Mouse (Mus musculus): ENCODE results near the gene Ccn2. TPM values are rescaled to one million over a fixed set of nuclear protein-coding genes. Genes with fewer than 3 reads are reported as not detected.
A peak's percentile ranks its signal among the peaks of the same experiment; 100 is the strongest.

Ccn2 gene
- polyA plus RNA-seq, 1 experiment from 2014 or later, result 15.1 TPM

- 81% methylated on average over 9 of the region's 9 CpGs for WGBS
These were observed 6.0 kb upstream of the Ccn2 start for GRCm38 (mm10) chr10:24589238-24589637.

GRCm38 (mm10) chr10:24590546-24590945 is 4.7 kb upstream of the Ccn2 start:
- Histone ChIP-seq H3K9ac (ENCODE audit: low read length) (no peak overlapping the region), H3K27me3 (ENCODE audit: control insufficient read depth, insufficient read depth, low read depth, low read length) (no peaks in the 10 kb centered on the region), H3K36me3 (ENCODE audit: control insufficient read depth, insufficient read depth, low read length) (no peaks in the 10 kb centered on the region), H3K27ac (ENCODE audit: low read length) (no peak overlapping the region), H3K4me2 (ENCODE audit: low read depth, low read length) (no peak overlapping the region), H3K4me3 (ENCODE audit: low read length) (no peak overlapping the region), H3K4me1 (replicated peaks; ENCODE audit: control insufficient read depth, insufficient read depth, low read length) (peaks cover 27% of the 10 kb centered on the region), H3K9me3 (ENCODE audit: control insufficient read depth, low read length) (no peaks in the 10 kb centered on the region)
- 71% methylated on average over 4 of the region's 4 CpGs for WGBS
- ATAC-seq (ENCODE audit: low read depth), result no peak

More at GRCm38 (mm10) chr10:24589238-24589637, 6.0 kb upstream of the Ccn2 start:
- peaks cover 22% of the 10 kb centered on the region for H3K4me1 ChIP-seq (replicated peaks; ENCODE audit: control insufficient read depth, insufficient read depth, low read length)
- H3K27me3 ChIP-seq (ENCODE audit: control insufficient read depth, insufficient read depth, low read depth, low read length), result no peaks in the 10 kb centered on the region
- H3K4me2 ChIP-seq (ENCODE audit: low read depth, low read length), result no peak overlapping the region
- H3K36me3 ChIP-seq (ENCODE audit: control insufficient read depth, insufficient read depth, low read length), result no peaks in the 10 kb centered on the region
- no peak overlapping the region for H3K4me3 ChIP-seq (ENCODE audit: low read length)
- no peak overlapping the region for H3K27ac ChIP-seq (ENCODE audit: low read length)
- no peak for ATAC-seq (ENCODE audit: low read depth)
- no peaks in the 10 kb centered on the region for H3K9me3 ChIP-seq (ENCODE audit: control insufficient read depth, low read length)
- no peak overlapping the region for H3K9ac ChIP-seq (ENCODE audit: low read length)

GRCm38 (mm10) chr10:24591136-24591535 is 4.1 kb upstream of the Ccn2 start:
- H3K9me3 ChIP-seq (ENCODE audit: control insufficient read depth, low read length), result no peaks in the 10 kb centered on the region
- H3K9ac ChIP-seq (ENCODE audit: low read length), result no peak overlapping the region
- H3K4me1 ChIP-seq (replicated peaks; ENCODE audit: control insufficient read depth, insufficient read depth, low read length), result peaks cover 29% of the 10 kb centered on the region
- H3K36me3 ChIP-seq (ENCODE audit: control insufficient read depth, insufficient read depth, low read length), result no peaks in the 10 kb centered on the region
- H3K4me3 ChIP-seq (ENCODE audit: low read length), result no peak overlapping the region
- H3K4me2 ChIP-seq (ENCODE audit: low read depth, low read length), result no peak overlapping the region
- 26% methylated on average over 4 of the region's 4 CpGs for WGBS
- peak overlapping the region; percentile 45; the same call in 1 of the 2 replicates for H3K27ac ChIP-seq (ENCODE audit: low read length)
- ATAC-seq (ENCODE audit: low read depth), result peak; percentile 32; the same call in 1 of the 2 replicates
- H3K27me3 ChIP-seq (ENCODE audit: control insufficient read depth, insufficient read depth, low read depth, low read length), result no peaks in the 10 kb centered on the region

- Histone ChIP-seq H3K4me1 (replicated peaks; ENCODE audit: control insufficient read depth, insufficient read depth, low read length) (peaks cover 34% of the 10 kb centered on the region), H3K27ac (ENCODE audit: low read length) (peak overlapping the region; percentile 45), H3K27me3 (ENCODE audit: control insufficient read depth, insufficient read depth, low read depth, low read length) (no peaks in the 10 kb centered on the region), H3K9me3 (ENCODE audit: control insufficient read depth, low read length) (no peaks in the 10 kb centered on the region), H3K4me3 (ENCODE audit: low read length) (no peak overlapping the region), H3K4me2 (ENCODE audit: low read depth, low read length) (no peak overlapping the region), H3K9ac (ENCODE audit: low read length) (no peak overlapping the region), H3K36me3 (ENCODE audit: control insufficient read depth, insufficient read depth, low read length) (no peaks in the 10 kb centered on the region)
- ATAC-seq (ENCODE audit: low read depth), result no peak
- 53% methylated on average over 5 of the region's 5 CpGs for WGBS
These were observed 3.5 kb upstream of the Ccn2 start for GRCm38 (mm10) chr10:24591741-24592140.

GRCm38 (mm10) chr10:24592318-24592717 is 2.9 kb upstream of the Ccn2 start:
- H3K27me3 ChIP-seq (ENCODE audit: control insufficient read depth, insufficient read depth, low read depth, low read length), result no peaks in the 10 kb centered on the region
- peak overlapping the region; percentile 45; the same call in 1 of the 2 replicates for H3K27ac ChIP-seq (ENCODE audit: low read length)
- no peak overlapping the region for H3K4me3 ChIP-seq (ENCODE audit: low read length)
- H3K9me3 ChIP-seq (ENCODE audit: control insufficient read depth, low read length), result no peaks in the 10 kb centered on the region
- H3K9ac ChIP-seq (ENCODE audit: low read length), result no peak overlapping the region
- H3K4me1 ChIP-seq (replicated peaks; ENCODE audit: control insufficient read depth, insufficient read depth, low read length), result peaks cover 38% of the 10 kb centered on the region
- WGBS, result 48% methylated on average over 2 of the region's 2 CpGs
- no peaks in the 10 kb centered on the region for H3K36me3 ChIP-seq (ENCODE audit: control insufficient read depth, insufficient read depth, low read length)
- no peak overlapping the region for H3K4me2 ChIP-seq (ENCODE audit: low read depth, low read length)
- ATAC-seq (ENCODE audit: low read depth), result no peak

GRCm38 (mm10) chr10:24592969-24593368 is 2.3 kb upstream of the Ccn2 start:
- no peak overlapping the region for H3K9ac ChIP-seq (ENCODE audit: low read length)
- peaks cover 44% of the 10 kb centered on the region for H3K4me1 ChIP-seq (replicated peaks; ENCODE audit: control insufficient read depth, insufficient read depth, low read length)
- no peaks in the 10 kb centered on the region for H3K9me3 ChIP-seq (ENCODE audit: control insufficient read depth, low read length)
- H3K27ac ChIP-seq (ENCODE audit: low read length), result peak overlapping the region; percentile 4
- H3K4me2 ChIP-seq (ENCODE audit: low read depth, low read length), result no peak overlapping the region
- H3K36me3 ChIP-seq (ENCODE audit: control insufficient read depth, insufficient read depth, low read length), result no peaks in the 10 kb centered on the region
- WGBS, result 31% methylated on average over 7 of the region's 7 CpGs
- H3K27me3 ChIP-seq (ENCODE audit: control insufficient read depth, insufficient read depth, low read depth, low read length), result no peaks in the 10 kb centered on the region
- no peak overlapping the region for H3K4me3 ChIP-seq (ENCODE audit: low read length)
- no peak for ATAC-seq (ENCODE audit: low read depth)

- H3K9ac ChIP-seq (ENCODE audit: low read length), result no peak overlapping the region
- no peaks in the 10 kb centered on the region for H3K9me3 ChIP-seq (ENCODE audit: control insufficient read depth, low read length)
- H3K4me3 ChIP-seq (ENCODE audit: low read length), result no peak overlapping the region
- ATAC-seq (ENCODE audit: low read depth), result no peak
- H3K4me2 ChIP-seq (ENCODE audit: low read depth, low read length), result no peak overlapping the region
- H3K36me3 ChIP-seq (ENCODE audit: control insufficient read depth, insufficient read depth, low read length), result no peaks in the 10 kb centered on the region
- WGBS, result 47% methylated on average over 4 of the region's 4 CpGs
- peaks cover 44% of the 10 kb centered on the region for H3K4me1 ChIP-seq (replicated peaks; ENCODE audit: control insufficient read depth, insufficient read depth, low read length)
- H3K27me3 ChIP-seq (ENCODE audit: control insufficient read depth, insufficient read depth, low read depth, low read length), result no peaks in the 10 kb centered on the region
- H3K27ac ChIP-seq (ENCODE audit: low read length), result peak overlapping the region; percentile 49
These were observed 1.7 kb upstream of the Ccn2 start for GRCm38 (mm10) chr10:24593556-24593955.

GRCm38 (mm10) chr10:24596003-24596868 is 994 bp downstream of the Ccn2 start:
- ATAC-seq (ENCODE audit: low read depth), result peak; percentile 15; the same call in 1 of the 2 replicates
- H3K27ac ChIP-seq (ENCODE audit: low read length), result peak overlapping the region; percentile 97
- H3K4me3 ChIP-seq (ENCODE audit: low read length), result peak overlapping the region; percentile 78
- peak overlapping the region; percentile 63 for H3K4me2 ChIP-seq (ENCODE audit: low read depth, low read length)
- WGBS, result 9% methylated on average over 31 of the region's 31 CpGs
- no peaks in the 10 kb centered on the region for H3K27me3 ChIP-seq (ENCODE audit: control insufficient read depth, insufficient read depth, low read depth, low read length)
- H3K9ac ChIP-seq (ENCODE audit: low read length), result peak overlapping the region; percentile 89
- H3K4me1 ChIP-seq (replicated peaks; ENCODE audit: control insufficient read depth, insufficient read depth, low read length), result peaks cover 44% of the 10 kb centered on the region
- H3K36me3 ChIP-seq (ENCODE audit: control insufficient read depth, insufficient read depth, low read length), result no peaks in the 10 kb centered on the region
- no peaks in the 10 kb centered on the region for H3K9me3 ChIP-seq (ENCODE audit: control insufficient read depth, low read length)

GRCm38 (mm10) chr10:24596869-24597339 is 1.7 kb downstream of the Ccn2 start:
- peaks cover 37% of the 10 kb centered on the region for H3K4me1 ChIP-seq (replicated peaks; ENCODE audit: control insufficient read depth, insufficient read depth, low read length)

More at GRCm38 (mm10) chr10:24596869-24597339, 1.7 kb downstream of the Ccn2 start:
- peak overlapping the region; percentile 78 for H3K4me3 ChIP-seq (ENCODE audit: low read length)
- no peaks in the 10 kb centered on the region for H3K27me3 ChIP-seq (ENCODE audit: control insufficient read depth, insufficient read depth, low read depth, low read length)
- H3K36me3 ChIP-seq (ENCODE audit: control insufficient read depth, insufficient read depth, low read length), result no peaks in the 10 kb centered on the region
- WGBS, result 24% methylated on average over 7 of the region's 7 CpGs
- H3K27ac ChIP-seq (ENCODE audit: low read length), result peak overlapping the region; percentile 97
- H3K9me3 ChIP-seq (ENCODE audit: control insufficient read depth, low read length), result no peaks in the 10 kb centered on the region
- ATAC-seq (ENCODE audit: low read depth), result peak; percentile 50
- H3K9ac ChIP-seq (ENCODE audit: low read length), result peak overlapping the region; percentile 89
- H3K4me2 ChIP-seq (ENCODE audit: low read depth, low read length), result peak overlapping the region; percentile 63
